Mouse (Mus musculus): ENCODE data around the gene Mgarp.

DNA sequence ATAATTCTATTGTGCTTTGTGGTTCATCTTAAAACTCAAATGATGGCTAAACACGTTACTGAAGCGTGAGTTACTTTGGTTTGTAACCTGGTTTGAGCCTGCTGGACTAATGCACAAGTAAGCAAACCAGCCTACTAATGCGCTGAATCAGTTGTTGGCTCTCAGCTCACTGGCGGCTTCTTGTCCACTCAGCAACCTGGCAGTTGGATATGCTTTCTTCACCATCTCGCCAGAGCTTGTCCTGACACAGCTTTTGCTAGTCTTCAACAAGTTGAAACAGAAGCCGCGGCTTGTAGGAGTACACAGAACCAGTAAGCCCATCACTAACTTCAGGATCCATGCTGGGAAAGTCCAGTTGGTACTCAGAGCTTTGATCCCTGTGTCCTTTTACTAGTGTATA, 15.9 kb upstream of the Mgarp start:
- no peak for TF ChIP-seq CTCF (IDR thresholded peaks at IDR 0.05; ENCODE audit: control insufficient read depth, insufficient read depth, insufficient read length)
- no peak for TF ChIP-seq USF1 (IDR thresholded peaks at IDR 0.05; ENCODE audit: low read depth)
- TF ChIP-seq MYOG (IDR thresholded peaks at IDR 0.05; ENCODE audit: control insufficient read depth, extremely low read depth, insufficient read length), result no peak
